Mouse (Mus musculus) kidney, embryonic 15.5 days (tissue): Measurements from ENCODE around the gene Plekha4. TPM values are rescaled to one million over a fixed set of nuclear protein-coding genes. Genes with fewer than 3 reads are reported as not detected.

Experiments
- ATAC-seq: fragments of 200-750 bp; cut with Nextera tagmentation; replicated peaks from 2 replicates; pipeline ENCODE4 v1.8.0; 2017; ENCODE audit warnings: moderate TSS enrichment; ENCODE audit not compliant: low FRiP score
- H3K27ac ChIP-seq: fragments of 300-500 bp; sonication (generic); 2 replicates; pipeline ENCODE4 v1.5.1; 2015; ENCODE audit warnings: mild to moderate bottlenecking, inconsistent platforms
- H3K27me3 ChIP-seq: fragments of 300-500 bp; sonication (generic); 2 replicates; pipeline ENCODE4 v1.6.1; 2015; ENCODE audit warnings: inconsistent platforms
- H3K36me3 ChIP-seq: fragments of 300-500 bp; sonication (generic); 2 replicates; pipeline ENCODE4 v1.6.1; 2015; ENCODE audit warnings: inconsistent platforms
- H3K4me1 ChIP-seq: fragments of 300-500 bp; sonication (generic); 2 replicates; pipeline ENCODE4 v1.6.1; 2015; ENCODE audit warnings: inconsistent platforms
- H3K4me2 ChIP-seq: fragments of 300-500 bp; sonication (generic); 2 replicates; pipeline ENCODE4 v1.6.1; 2015; ENCODE audit warnings: moderate library complexity, mild to moderate bottlenecking, inconsistent platforms
- H3K4me3 ChIP-seq: fragments of 300-500 bp; sonication (generic); replicated peaks from 2 replicates; pipeline ENCODE4 v1.5.1; 2015; ENCODE audit warnings: mild to moderate bottlenecking, inconsistent platforms
- H3K9ac ChIP-seq: fragments of 300-500 bp; sonication (generic); 2 replicates; pipeline ENCODE4 v1.6.1; 2015; ENCODE audit warnings: mild to moderate bottlenecking, inconsistent platforms
- H3K9me3 ChIP-seq: fragments of 300-500 bp; sonication (generic); replicated peaks from 2 replicates; pipeline ENCODE4 v1.6.1; 2016; ENCODE audit warnings: inconsistent platforms
- WGBS: fragments of 180-500 bp; shearing (Covaris S2); methylation state at CpG from one replicate; pipeline ENCODE4 v1.1.7; 2015; ENCODE audit warnings: mixed read lengths; 5-methylcytosine and 5-hydroxymethylcytosine counted together
- polyA plus RNA-seq: library from polyadenylated mRNA; unstranded; fragments of >200 nt; fragmentation: Nextera tagmentation; extraction: Ambion mirVana; gene quantifications from 2 replicates; pipeline ENCODE4 v1.2.1, GENCODE M21; 2015

Gene Plekha4
- polyA plus RNA-seq, 1 experiment from 2014 or later: 4.5 TPM

DNA sequence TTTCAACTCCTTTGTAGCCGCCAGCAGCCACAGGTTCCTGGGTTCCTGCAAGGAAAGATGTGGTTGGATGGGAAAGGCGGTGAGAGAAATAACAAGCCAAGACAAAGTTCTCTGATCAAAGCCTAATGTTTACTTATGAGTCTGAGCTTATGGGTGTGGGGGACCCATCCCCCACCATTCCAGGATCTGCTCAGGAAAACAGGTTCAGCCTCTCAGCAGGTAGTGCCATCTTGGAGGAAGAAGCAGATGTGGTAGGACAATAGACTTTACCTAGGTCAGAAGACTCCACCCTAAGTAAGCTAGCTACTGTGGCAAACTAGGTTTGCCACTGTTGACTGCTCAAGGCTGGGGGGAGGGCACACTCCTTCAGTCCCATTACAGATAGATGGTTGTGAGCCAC lies 38.7 kb downstream of the Plekha4 start:
- Histone ChIP-seq H3K27ac (no peak overlapping the region), H3K9ac (no peak overlapping the region), H3K27me3 (no peaks in the 10 kb centered on the region), H3K36me3 (no peaks in the 10 kb centered on the region), H3K4me2 (no peak overlapping the region), H3K4me1 (peaks cover 53% of the 10 kb centered on the region), H3K4me3 (no peak overlapping the region), H3K9me3 (no peaks in the 10 kb centered on the region)
- 75% methylated on average over 2 of the region's 2 CpGs for WGBS
- no peak for ATAC-seq

- no peak for ATAC-seq
- no peak overlapping the region for H3K4me3 ChIP-seq
- H3K27ac ChIP-seq: no peak overlapping the region
- no peaks in the 10 kb centered on the region for H3K27me3 ChIP-seq
- no peak overlapping the region for H3K9ac ChIP-seq
- H3K36me3 ChIP-seq: no peaks in the 10 kb centered on the region
- no peaks in the 10 kb centered on the region for H3K9me3 ChIP-seq
- H3K4me2 ChIP-seq: no peak overlapping the region
- H3K4me1 ChIP-seq: peaks cover 56% of the 10 kb centered on the region
- 91% methylated on average over 9 of the region's 9 CpGs for WGBS
These were observed 39.3 kb downstream of the Plekha4 start for GRCm38 (mm10) chr7:45565446-45565845.

DNA sequence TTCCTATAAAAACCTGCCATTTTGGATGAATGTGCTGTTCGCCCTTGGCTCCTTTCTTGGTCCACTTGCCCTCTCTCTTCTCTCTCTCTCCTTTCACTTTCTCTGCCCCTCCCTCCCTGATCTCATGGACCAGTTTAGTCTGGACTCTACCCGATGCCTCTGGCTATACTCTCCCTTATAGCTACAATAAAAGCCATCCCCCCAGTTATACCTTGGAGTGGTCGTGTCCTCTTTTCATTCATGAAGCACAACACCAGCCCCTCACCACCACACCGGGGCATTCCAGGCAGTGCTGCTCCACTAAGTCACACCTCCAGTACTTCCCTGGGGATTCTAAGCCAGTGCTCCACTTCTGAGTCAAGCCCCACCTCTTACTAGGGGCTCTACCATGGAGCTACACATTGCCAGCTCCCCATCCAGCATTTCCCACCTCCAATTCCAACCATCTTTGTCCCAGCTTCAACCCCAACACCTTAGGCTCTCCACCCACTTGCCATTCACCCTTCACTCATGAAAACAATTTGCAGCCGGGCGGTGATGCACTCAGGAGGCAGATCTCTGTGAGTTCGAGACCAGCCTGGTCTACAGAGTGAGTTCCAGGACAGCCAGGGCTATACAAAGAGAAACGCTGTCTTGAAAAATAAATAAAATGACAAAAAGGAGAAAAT lies 41.1 kb downstream of the Plekha4 start:
- peak overlapping the region; percentile 46; the same call in 1 of the 2 replicates for H3K4me3 ChIP-seq
- H3K4me2 ChIP-seq: peak overlapping the region; percentile 69
- H3K4me1 ChIP-seq: peaks cover 56% of the 10 kb centered on the region
- 67% methylated on average over 8 of the region's 8 CpGs for WGBS
- no peak for ATAC-seq
- no peaks in the 10 kb centered on the region for H3K36me3 ChIP-seq
- H3K9ac ChIP-seq: 0 out of 2 replicates have a peak overlapping the region, but pooled peaks have one; percentile 33
- peak overlapping the region; percentile 93 for H3K27ac ChIP-seq
- no peaks in the 10 kb centered on the region for H3K9me3 ChIP-seq
- H3K27me3 ChIP-seq: no peaks in the 10 kb centered on the region

- peak overlapping the region; percentile 69 for H3K4me2 ChIP-seq
- WGBS: under 1% methylated on average over 24 of the region's 24 CpGs
- ATAC-seq: peak; percentile 97
- H3K9me3 ChIP-seq: no peaks in the 10 kb centered on the region
- H3K4me3 ChIP-seq: peak overlapping the region; percentile 46
- H3K27me3 ChIP-seq: no peaks in the 10 kb centered on the region
- peaks cover 61% of the 10 kb centered on the region for H3K4me1 ChIP-seq
- H3K9ac ChIP-seq: peak overlapping the region; percentile 33
- H3K27ac ChIP-seq: peak overlapping the region; percentile 93
- H3K36me3 ChIP-seq: no peaks in the 10 kb centered on the region
These were observed 41.8 kb downstream of the Plekha4 start for GRCm38 (mm10) chr7:45567780-45568516.

DNA sequence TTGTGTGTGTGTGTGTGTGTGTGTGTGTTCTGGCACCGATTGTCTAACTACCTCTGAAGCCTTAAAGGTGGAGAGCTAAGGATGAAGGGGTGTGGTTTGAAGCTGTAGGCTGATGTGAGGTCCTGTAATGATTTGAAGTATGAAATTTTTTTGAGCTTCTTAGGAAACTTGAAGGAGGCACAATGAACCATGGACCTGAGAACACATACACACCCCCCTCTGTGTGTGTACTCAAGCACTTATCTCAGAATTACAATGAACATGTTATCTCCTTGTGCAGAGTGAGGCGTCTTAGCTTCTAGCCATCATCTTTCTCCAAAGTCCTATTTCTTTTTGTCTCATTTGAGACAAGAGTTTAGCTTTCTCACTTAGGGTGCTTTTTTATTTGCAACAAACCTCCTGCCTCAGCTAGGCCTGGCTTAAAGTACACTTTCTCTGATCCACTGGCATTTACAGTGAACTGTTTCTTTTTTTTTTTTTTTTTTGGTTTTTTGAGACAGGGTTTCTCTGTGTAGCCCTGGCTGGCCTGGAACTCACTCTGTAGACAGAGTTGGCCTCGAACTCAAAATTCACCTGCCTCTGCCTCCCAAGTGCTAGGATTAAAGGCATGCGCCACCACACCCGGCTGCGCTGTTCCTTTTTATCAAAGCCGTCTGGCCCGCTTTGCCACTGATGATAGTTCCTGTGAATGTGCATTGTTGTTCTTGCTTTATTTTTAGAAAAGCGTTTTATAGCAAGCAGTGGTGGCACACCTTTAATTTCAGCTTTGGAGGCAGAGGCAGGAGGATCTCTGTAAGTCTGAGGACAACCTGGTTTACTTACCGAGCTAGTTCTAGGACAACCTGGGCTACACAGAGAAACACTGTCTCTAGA lies 42.7 kb downstream of the Plekha4 start:
- Histone ChIP-seq H3K9ac (no peak overlapping the region), H3K4me1 (peaks cover 69% of the 10 kb centered on the region), H3K9me3 (no peaks in the 10 kb centered on the region), H3K27me3 (no peaks in the 10 kb centered on the region), H3K4me3 (peak overlapping the region; percentile 46), H3K27ac (peak overlapping the region; percentile 93), H3K4me2 (peak overlapping the region; percentile 69), H3K36me3 (no peaks in the 10 kb centered on the region)
- WGBS: 81% methylated on average over 10 of the region's 10 CpGs
- ATAC-seq: no peak

- peak within 1 kb of the TSS; percentile 93 for H3K27ac ChIP-seq
- ATAC-seq: peak; percentile 63
- peaks cover 83% of the 10 kb centered on the region for H3K4me1 ChIP-seq
- peak within 1 kb of the TSS; percentile 64 for H3K4me3 ChIP-seq
- H3K4me2 ChIP-seq: peak within 1 kb of the TSS; percentile 76
- H3K36me3 ChIP-seq: no peaks in the 10 kb centered on the region
- no peaks in the 10 kb centered on the region for H3K27me3 ChIP-seq
- H3K9me3 ChIP-seq: no peaks in the 10 kb centered on the region
- peak within 1 kb of the TSS; percentile 74 for H3K9ac ChIP-seq
- WGBS: 1% methylated on average over 40 of the region's 42 CpGs
These were observed 44.1 kb downstream of the Plekha4 start, which contains the start of gene Bcat2 for GRCm38 (mm10) chr7:45570103-45570741. Gene Bcat2, plus strand, starts transcription at chr7:45570153.

DNA sequence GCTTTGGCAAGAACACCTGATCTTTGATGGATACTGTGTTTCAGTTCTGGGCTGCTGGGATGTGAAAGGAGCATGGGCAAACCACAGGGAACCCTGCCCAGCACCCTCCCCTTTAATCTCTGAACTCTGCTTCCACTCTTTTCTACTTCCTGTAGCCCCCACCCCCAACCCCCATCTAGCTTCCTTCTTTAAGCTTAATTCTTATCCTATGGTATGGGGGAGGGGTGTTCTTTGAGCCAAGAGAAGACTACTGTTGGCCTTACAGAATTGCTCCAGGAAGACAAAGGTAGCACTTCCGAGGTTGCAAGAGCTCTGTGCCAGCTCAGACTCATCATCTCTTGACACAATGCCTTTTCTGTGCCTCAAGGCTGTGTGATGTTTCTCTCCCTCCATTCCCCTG lies 45.8 kb downstream of the Plekha4 start:
- Histone ChIP-seq H3K27ac (0 out of 2 replicates have a peak overlapping the region, but pooled peaks have one; percentile 93), H3K9ac (0 out of 2 replicates have a peak overlapping the region, but pooled peaks have one; percentile 8), H3K4me2 (peak overlapping the region; percentile 76), H3K4me3 (no peak overlapping the region), H3K9me3 (no peaks in the 10 kb centered on the region), H3K4me1 (peaks cover 88% of the 10 kb centered on the region), H3K27me3 (no peaks in the 10 kb centered on the region), H3K36me3 (peaks cover 12% of the 10 kb centered on the region)
- ATAC-seq: no peak
- WGBS: 57% methylated on average over 1 of the region's 1 CpGs

GRCm38 (mm10) chr7:45573954-45574353 lies 47.8 kb downstream of the Plekha4 start:
- H3K9ac ChIP-seq: peak overlapping the region; percentile 4; the same call in 1 of the 2 replicates
- peak overlapping the region; percentile 86 for H3K27ac ChIP-seq
- WGBS: 53% methylated on average over 8 of the region's 8 CpGs

GRCm38 (mm10) chr7:45574472-45575379 lies 48.6 kb downstream of the Plekha4 start:
- Histone ChIP-seq H3K27ac (peak overlapping the region; percentile 86), H3K9me3 (no peaks in the 10 kb centered on the region), H3K27me3 (no peaks in the 10 kb centered on the region), H3K4me2 (peak overlapping the region; percentile 43), H3K9ac (peak overlapping the region; percentile 19), H3K4me1 (peaks cover 63% of the 10 kb centered on the region), H3K4me3 (peak overlapping the region; percentile 30), H3K36me3 (peaks cover 34% of the 10 kb centered on the region)
- ATAC-seq: peak; percentile 71
- WGBS: 52% methylated on average over 15 of the region's 15 CpGs

More at GRCm38 (mm10) chr7:45573954-45574353, 47.8 kb downstream of the Plekha4 start:
- H3K4me1 ChIP-seq: peaks cover 70% of the 10 kb centered on the region
- no peak for ATAC-seq
- H3K27me3 ChIP-seq: no peaks in the 10 kb centered on the region
- H3K36me3 ChIP-seq: peaks cover 31% of the 10 kb centered on the region
- peak overlapping the region; percentile 30 for H3K4me3 ChIP-seq
- H3K9me3 ChIP-seq: no peaks in the 10 kb centered on the region
- peak overlapping the region; percentile 43 for H3K4me2 ChIP-seq

- peaks cover 13% of the 10 kb centered on the region for H3K4me1 ChIP-seq
- H3K4me2 ChIP-seq: no peak overlapping the region
- ATAC-seq: no peak
- H3K36me3 ChIP-seq: peaks cover 60% of the 10 kb centered on the region
- H3K27me3 ChIP-seq: no peaks in the 10 kb centered on the region
- H3K4me3 ChIP-seq: no peak overlapping the region
- H3K9me3 ChIP-seq: no peaks in the 10 kb centered on the region
- WGBS: 92% methylated on average over 6 of the region's 6 CpGs
- H3K9ac ChIP-seq: no peak overlapping the region
- no peak overlapping the region for H3K27ac ChIP-seq
These were observed 59.8 kb downstream of the Plekha4 start for GRCm38 (mm10) chr7:45585923-45586322.
